Mouse (Mus musculus) small intestine, adult 2 months (tissue): ENCODE measurements around the gene Ranbp17. TPM values are rescaled to one million over a fixed set of nuclear protein-coding genes. Genes with fewer than 3 reads are reported as not detected.

Experiments used
- H3K27ac ChIP-seq: fragments of 200-500 bp; 2 replicates; pipeline ENCODE4 v1.5.1; 2012; ENCODE audit warnings: low read depth, low read length, control low read depth, inconsistent platforms; ENCODE audit not compliant: insufficient read depth
- H3K27me3 ChIP-seq: fragments of 200-500 bp; 2 replicates; pipeline ENCODE4 v1.6.1; 2012; ENCODE audit warnings: mild to moderate bottlenecking, moderate library complexity, low read length, inconsistent platforms; ENCODE audit not compliant: control insufficient read depth, insufficient read depth
- H3K36me3 ChIP-seq: fragments of 200-500 bp; 2 replicates; pipeline ENCODE4 v1.6.1; 2012; ENCODE audit warnings: mild to moderate bottlenecking, low read length, control low read depth, inconsistent platforms; ENCODE audit not compliant: control insufficient read depth, insufficient read depth
- H3K4me1 ChIP-seq: fragments of 200-500 bp; 2 replicates; pipeline ENCODE4 v1.6.1; 2012; ENCODE audit warnings: low read length, inconsistent platforms, mixed read lengths; ENCODE audit not compliant: control insufficient read depth, insufficient read depth, insufficient read length
- H3K4me3 ChIP-seq: fragments of 200-500 bp; 2 replicates; pipeline ENCODE4 v1.5.1; 2012; ENCODE audit warnings: low read depth, mild to moderate bottlenecking, control low read depth, inconsistent platforms, low read length, moderate library complexity
- CTCF ChIP-seq: fragments of 200-500 bp; IDR thresholded peaks from 2 replicates; pipeline ENCODE4 v1.5.1; 2012; ENCODE audit warnings: low read depth, mild to moderate bottlenecking, control low read depth, inconsistent platforms, low read length, moderate library complexity, mixed read lengths; ENCODE audit not compliant: insufficient replicate concordance, insufficient read length; ENCODE audit errors: extremely low read depth
- POLR2A ChIP-seq: fragments of 200-500 bp; IDR thresholded peaks from 2 replicates; pipeline ENCODE4 v1.6.1; 2012; ENCODE audit warnings: low read depth, mild to moderate bottlenecking, control low read depth, inconsistent platforms, low read length, moderate library complexity
- WGBS: fragments of 180-500 bp; shearing (Covaris S2); methylation state at CpG from one replicate; pipeline ENCODE4 v1.1.7; 2018; 5-methylcytosine and 5-hydroxymethylcytosine counted together
- polyA plus RNA-seq: library from polyadenylated mRNA; depleted of rRNA; stranded (reverse); fragments of >200 nt; gene quantifications from 2 replicates; pipeline ENCODE4 v1.2.3, GENCODE M21; 2012

Ranbp17 gene
- polyA plus RNA-seq, 1 experiment = 0.13 TPM

GRCm38 (mm10) chr11:33207411-33207810 lies 306.1 kb downstream of the Ranbp17 start:
- H3K36me3 ChIP-seq = no peaks in the 10 kb centered on the region
- 73% methylated on average over 2 of the region's 2 CpGs for WGBS
- TF ChIP-seq POLR2A (no peak), CTCF (no peak)
- H3K27ac ChIP-seq = no peak overlapping the region
- peaks cover 38% of the 10 kb centered on the region for H3K27me3 ChIP-seq
- no peaks in the 10 kb centered on the region for H3K4me1 ChIP-seq
- no peak overlapping the region for H3K4me3 ChIP-seq

GRCm38 (mm10) chr11:33204966-33205365 lies 308.6 kb downstream of the Ranbp17 start:
- Histone ChIP-seq H3K27me3 (peaks cover 63% of the 10 kb centered on the region), H3K4me3 (no peak overlapping the region), H3K4me1 (peaks cover 7% of the 10 kb centered on the region; the same call in 1 of the 2 replicates), H3K27ac (no peak overlapping the region), H3K36me3 (no peaks in the 10 kb centered on the region)
- TF ChIP-seq POLR2A = no peak
- 15% methylated on average over 3 of the region's 3 CpGs for WGBS

GRCm38 (mm10) chr11:33204329-33204705 lies 309.2 kb downstream of the Ranbp17 start:
- 4% methylated on average over 18 of the region's 18 CpGs for WGBS
- H3K4me1 ChIP-seq = peaks cover 7% of the 10 kb centered on the region; the same call in 1 of the 2 replicates
- TF ChIP-seq CTCF = no peak
- TF ChIP-seq POLR2A = no peak
- no peaks in the 10 kb centered on the region for H3K36me3 ChIP-seq
- peaks cover 69% of the 10 kb centered on the region for H3K27me3 ChIP-seq
- no peak overlapping the region for H3K27ac ChIP-seq
- no peak overlapping the region for H3K4me3 ChIP-seq

GRCm38 (mm10) chr11:33203383-33204328 lies 309.9 kb downstream of the Ranbp17 start, which contains the start of gene Tlx3:
TSS of gene Tlx3 (minus strand) at chr11:33203589.
- H3K36me3 ChIP-seq = no peaks in the 10 kb centered on the region
- 3% methylated on average over 81 of the region's 81 CpGs for WGBS
- peaks cover 75% of the 10 kb centered on the region for H3K27me3 ChIP-seq
- H3K4me1 ChIP-seq = peaks cover 7% of the 10 kb centered on the region; the same call in 1 of the 2 replicates
- no peak within 1 kb of the TSS for H3K27ac ChIP-seq
- TF ChIP-seq CTCF (no peak), POLR2A (no peak)
- no peak within 1 kb of the TSS for H3K4me3 ChIP-seq

GRCm38 (mm10) chr11:33202972-33203371 lies 310.6 kb downstream of the Ranbp17 start:
- H3K4me1 ChIP-seq = peaks cover 7% of the 10 kb centered on the region; the same call in 1 of the 2 replicates
- peaks cover 80% of the 10 kb centered on the region for H3K27me3 ChIP-seq
- no peak overlapping the region for H3K27ac ChIP-seq
- no peak for TF ChIP-seq POLR2A
- TF ChIP-seq CTCF = no peak
- WGBS = 4% methylated on average over 47 of the region's 47 CpGs
- H3K36me3 ChIP-seq = no peaks in the 10 kb centered on the region
- no peak overlapping the region for H3K4me3 ChIP-seq

GRCm38 (mm10) chr11:33202296-33202695 lies 311.2 kb downstream of the Ranbp17 start:
- Histone ChIP-seq H3K4me3 (no peak overlapping the region), H3K27ac (no peak overlapping the region), H3K4me1 (peaks cover 7% of the 10 kb centered on the region; the same call in 1 of the 2 replicates), H3K36me3 (no peaks in the 10 kb centered on the region), H3K27me3 (peaks cover 87% of the 10 kb centered on the region)
- 4% methylated on average over 37 of the region's 37 CpGs for WGBS
- TF ChIP-seq CTCF (no peak), POLR2A (no peak)

- Histone ChIP-seq H3K36me3 (no peaks in the 10 kb centered on the region), H3K27ac (no peak overlapping the region), H3K27me3 (peaks cover 91% of the 10 kb centered on the region), H3K4me3 (no peak overlapping the region), H3K4me1 (peaks cover 7% of the 10 kb centered on the region; the same call in 1 of the 2 replicates)
- TF ChIP-seq CTCF (no peak), POLR2A (no peak)
- WGBS = 7% methylated on average over 19 of the region's 19 CpGs
These were observed 311.9 kb downstream of the Ranbp17 start for GRCm38 (mm10) chr11:33201626-33202010.
